Mouse (Mus musculus) G1E (cell line): ENCODE results near the gene Slc17a8.

Experiments used
- CTCF ChIP-seq: IDR thresholded peaks from 2 replicates; pipeline ENCODE4 v1.5.1; 2012; ENCODE audit warnings: low read depth, low read length, inconsistent platforms, mixed read lengths
- GATA1 ChIP-seq: IDR thresholded peaks from 2 replicates; pipeline ENCODE4 v1.6.1; 2012; ENCODE audit warnings: borderline replicate concordance, low read length, inconsistent platforms, mixed read lengths
- TAL1 ChIP-seq: conservative IDR thresholded peaks from 2 replicates; pipeline ENCODE4 v1.6.1; 2012; ENCODE audit warnings: low read depth, low read length, inconsistent platforms, mixed read lengths

GRCm38 (mm10) chr10:89630052-89630451 is 9.0 kb upstream of the Slc17a8 start:
- no peak for TF ChIP-seq GATA1
- TF ChIP-seq CTCF = no peak
- TF ChIP-seq TAL1 = no peak
